Mouse (Mus musculus) forebrain, postnatal 0 days (tissue): Measurements from ENCODE around the gene Psmg4. TPM values are rescaled to one million over a fixed set of nuclear protein-coding genes. Genes with fewer than 3 reads are reported as not detected.

Source experiments
- ATAC-seq: fragments of 200-750 bp; cut with Nextera tagmentation; 2 replicates; pipeline ENCODE4 v1.8.0; 2017; ENCODE audit warnings: mild to moderate bottlenecking, moderate library complexity
- DNase-seq: peaks from one replicate; pipeline ENCODE4 v3.0.0-alpha.2; 2015
- H3K27ac ChIP-seq: fragments of 300-500 bp; sonication (generic); 2 replicates; pipeline ENCODE4 v1.5.1; 2014; ENCODE audit warnings: low read depth, mild to moderate bottlenecking, antibody characterized with exemption, low read length, moderate library complexity, mixed read lengths
- H3K27me3 ChIP-seq: fragments of 300-500 bp; sonication (generic); 2 replicates; pipeline ENCODE4 v1.6.1; 2014; ENCODE audit warnings: mild to moderate bottlenecking, low read length, mixed read lengths; ENCODE audit not compliant: insufficient read depth
- H3K36me3 ChIP-seq: fragments of 300-500 bp; sonication (generic); 2 replicates; pipeline ENCODE4 v1.6.1; 2014; ENCODE audit warnings: mild to moderate bottlenecking, moderate library complexity; ENCODE audit not compliant: insufficient read depth
- H3K4me1 ChIP-seq: fragments of 300-500 bp; sonication (generic); 2 replicates; pipeline ENCODE4 v1.6.1; 2014; ENCODE audit warnings: antibody characterized with exemption; ENCODE audit not compliant: insufficient read depth
- H3K4me2 ChIP-seq: fragments of 300-500 bp; sonication (generic); 2 replicates; pipeline ENCODE4 v1.6.1; 2014; ENCODE audit warnings: low read depth, mild to moderate bottlenecking, moderate library complexity
- H3K4me3 ChIP-seq: fragments of 300-500 bp; sonication (generic); 2 replicates; pipeline ENCODE4 v1.5.1; 2014; ENCODE audit warnings: low read depth, low read length, mixed read lengths
- H3K9ac ChIP-seq: fragments of 300-500 bp; sonication (generic); 2 replicates; pipeline ENCODE4 v1.6.1; 2014; ENCODE audit warnings: mild to moderate bottlenecking
- H3K9me3 ChIP-seq: fragments of 300-500 bp; sonication (generic); 2 replicates; pipeline ENCODE4 v1.6.1; 2016; ENCODE audit warnings: low read length
- CTCF ChIP-seq: sonication (generic); IDR thresholded peaks from 2 replicates; pipeline ENCODE4 v1.5.1; 2016; ENCODE audit warnings: antibody characterized with exemption, control low read depth, low read depth
- WGBS: fragments of 180-500 bp; shearing (Covaris S2); extraction: QIAGEN DNeasy Blood & Tissue Kit; methylation state at CpG from one replicate; pipeline ENCODE4 v1.1.7; 2014; 5-methylcytosine and 5-hydroxymethylcytosine counted together
- polyA plus RNA-seq: library from polyadenylated mRNA; unstranded; fragments of >200 nt; fragmentation: Nextera tagmentation; extraction: Ambion mirVana; gene quantifications from 2 replicates; pipeline ENCODE4 v1.2.1, GENCODE M21; 2015
- total RNA-seq: library from RNA; depleted of rRNA; stranded (reverse); fragments of >200 nt; gene quantifications from 2 replicates; pipeline ENCODE4 v1.2.3, GENCODE M21; 2014

Gene Psmg4
- total and polyA plus RNA-seq, 2 experiments from 2014 or later = 56.6 to 99.0 TPM

DNA sequence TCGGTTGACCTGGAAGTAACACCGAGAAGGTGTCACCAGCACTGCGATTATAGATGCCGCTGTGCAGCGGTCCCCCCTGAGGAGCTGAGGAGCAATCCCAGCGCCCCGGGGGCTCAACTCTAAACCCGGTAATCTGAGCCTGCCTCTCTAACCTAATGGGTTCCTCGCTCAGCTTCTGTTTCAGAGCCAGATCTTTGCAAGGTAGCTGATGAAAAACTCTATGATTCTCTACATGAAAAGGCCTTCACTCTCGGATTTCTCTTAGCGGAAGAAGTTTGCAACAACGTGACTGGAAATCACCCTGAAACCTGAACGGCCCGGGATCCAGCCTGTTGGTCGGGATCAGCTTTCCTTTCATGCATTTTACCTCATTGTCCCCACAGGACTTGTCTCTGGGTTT, 30.5 kb upstream of the Psmg4 start:
- peak; percentile 78 for DNase-seq
- Histone ChIP-seq H3K36me3 (no peaks in the 10 kb centered on the region), H3K9me3 (no peaks in the 10 kb centered on the region), H3K4me3 (peak overlapping the region; percentile 90), H3K4me1 (peaks cover 30% of the 10 kb centered on the region), H3K9ac (peak overlapping the region; percentile 100), H3K27me3 (no peaks in the 10 kb centered on the region), H3K4me2 (peak overlapping the region; percentile 83), H3K27ac (peak overlapping the region; percentile 100)
- WGBS = 1% methylated on average over 15 of the region's 15 CpGs
- no peak for ATAC-seq
- no peak for TF ChIP-seq CTCF

GRCm38 (mm10) chr13:34132875-34133274, 29.9 kb upstream of the Psmg4 start:
- no peak for ATAC-seq
- H3K9me3 ChIP-seq = no peaks in the 10 kb centered on the region
- peak overlapping the region; percentile 90 for H3K4me3 ChIP-seq
- no peak for TF ChIP-seq CTCF
- H3K4me2 ChIP-seq = peak overlapping the region; percentile 83
- no peaks in the 10 kb centered on the region for H3K27me3 ChIP-seq
- peak overlapping the region; percentile 100 for H3K27ac ChIP-seq
- WGBS = 3% methylated on average over 6 of the region's 6 CpGs
- H3K36me3 ChIP-seq = no peaks in the 10 kb centered on the region
- H3K4me1 ChIP-seq = peaks cover 30% of the 10 kb centered on the region
- DNase-seq = peak; percentile 63
- H3K9ac ChIP-seq = peak overlapping the region; percentile 100

GRCm38 (mm10) chr13:34133326-34134071, 29.3 kb upstream of the Psmg4 start:
- no peak for TF ChIP-seq CTCF
- Histone ChIP-seq H3K4me1 (peaks cover 30% of the 10 kb centered on the region), H3K9ac (peak overlapping the region; percentile 100), H3K4me3 (peak overlapping the region; percentile 90), H3K27ac (peak overlapping the region; percentile 100), H3K4me2 (peak overlapping the region; percentile 83), H3K27me3 (no peaks in the 10 kb centered on the region), H3K9me3 (no peaks in the 10 kb centered on the region), H3K36me3 (no peaks in the 10 kb centered on the region)
- ATAC-seq = no peak
- 2% methylated on average over 15 of the region's 15 CpGs for WGBS
- DNase-seq = peak; percentile 83

DNA sequence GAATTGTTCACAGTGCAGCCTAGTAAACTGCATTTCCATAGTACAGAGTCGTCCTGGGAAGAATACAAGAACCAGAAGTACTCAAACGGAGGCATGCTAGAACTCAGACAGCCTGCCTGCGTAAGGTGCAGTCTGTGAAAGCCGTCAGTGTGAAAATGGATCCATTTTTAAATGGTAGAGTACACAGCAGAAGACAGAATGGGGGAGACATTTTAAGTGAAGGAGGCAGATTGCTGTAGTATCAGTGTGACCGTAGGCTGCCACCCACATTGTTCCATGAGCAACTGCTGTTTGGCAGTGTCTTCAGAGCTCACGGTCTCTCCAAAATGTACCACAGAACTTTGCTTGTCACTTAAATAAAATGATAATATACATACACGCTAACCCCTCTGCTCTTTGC, 28.5 kb upstream of the Psmg4 start:
- WGBS = 12% methylated on average over 7 of the region's 7 CpGs
- Histone ChIP-seq H3K27ac (peak overlapping the region; percentile 100), H3K4me1 (peaks cover 30% of the 10 kb centered on the region), H3K36me3 (no peaks in the 10 kb centered on the region), H3K9ac (peak overlapping the region; percentile 100), H3K4me3 (peak overlapping the region; percentile 90), H3K4me2 (peak overlapping the region; percentile 83), H3K9me3 (no peaks in the 10 kb centered on the region), H3K27me3 (no peaks in the 10 kb centered on the region)
- TF ChIP-seq CTCF = no peak; the same call in 1 of the 2 replicates
- peak; percentile 73 for DNase-seq
- ATAC-seq = no peak

DNA sequence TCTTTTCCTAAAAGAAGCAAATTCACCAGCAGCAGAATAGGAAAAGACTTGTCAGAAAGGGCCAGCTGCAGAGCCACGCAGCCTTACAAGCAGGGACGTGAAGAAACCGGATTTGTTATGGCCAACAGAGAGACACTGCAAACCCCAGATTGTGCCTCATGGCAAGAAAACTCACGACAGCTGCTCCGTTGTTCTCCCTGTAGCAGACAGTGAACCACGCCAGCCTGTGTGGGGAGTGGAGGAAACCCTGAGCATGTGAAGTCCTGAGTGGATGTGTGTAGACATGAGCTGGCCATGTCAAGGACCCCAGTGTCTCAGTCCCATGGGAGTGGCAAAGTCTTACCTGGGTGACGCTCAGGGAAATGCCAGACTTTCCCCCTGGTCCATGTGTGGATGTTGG, 26.2 kb upstream of the Psmg4 start:
- Histone ChIP-seq H3K36me3 (no peaks in the 10 kb centered on the region), H3K9ac (no peak overlapping the region), H3K27me3 (no peaks in the 10 kb centered on the region), H3K4me1 (peaks cover 27% of the 10 kb centered on the region), H3K9me3 (no peaks in the 10 kb centered on the region), H3K27ac (peak overlapping the region; percentile 67), H3K4me3 (no peak overlapping the region), H3K4me2 (no peak overlapping the region)
- no peak for TF ChIP-seq CTCF
- peak; percentile 87 for DNase-seq
- 27% methylated on average over 7 of the region's 7 CpGs for WGBS
- ATAC-seq = peak; percentile 64

- H3K9me3 ChIP-seq = no peaks in the 10 kb centered on the region
- WGBS = 76% methylated on average over 5 of the region's 5 CpGs
- H3K36me3 ChIP-seq = no peaks in the 10 kb centered on the region
- H3K4me3 ChIP-seq = no peak overlapping the region
- ATAC-seq = no peak
- H3K27me3 ChIP-seq = no peaks in the 10 kb centered on the region
- no peak overlapping the region for H3K9ac ChIP-seq
- 0 out of 2 replicates have a peak, but pooled peaks cover 8% of the 10 kb centered on the region for H3K4me1 ChIP-seq
- H3K27ac ChIP-seq = no peak overlapping the region
- no peak for DNase-seq
- no peak overlapping the region for H3K4me2 ChIP-seq
- TF ChIP-seq CTCF = no peak
Measured at GRCm38 (mm10) chr13:34143389-34143788, 19.4 kb upstream of the Psmg4 start.

GRCm38 (mm10) chr13:34146916-34147315, 15.8 kb upstream of the Psmg4 start:
- Histone ChIP-seq H3K27ac (no peak overlapping the region), H3K4me1 (peaks cover 25% of the 10 kb centered on the region), H3K9ac (no peak overlapping the region), H3K4me3 (no peak overlapping the region), H3K4me2 (no peak overlapping the region), H3K27me3 (no peaks in the 10 kb centered on the region), H3K9me3 (no peaks in the 10 kb centered on the region), H3K36me3 (no peaks in the 10 kb centered on the region)
- 62% methylated on average over 3 of the region's 3 CpGs for WGBS
- DNase-seq (no peak), ATAC-seq (no peak)
- peak; percentile 40 for TF ChIP-seq CTCF
